Comparison of ENCODE assay signal across 21 mouse cellular contexts in the genomic region with DNA sequence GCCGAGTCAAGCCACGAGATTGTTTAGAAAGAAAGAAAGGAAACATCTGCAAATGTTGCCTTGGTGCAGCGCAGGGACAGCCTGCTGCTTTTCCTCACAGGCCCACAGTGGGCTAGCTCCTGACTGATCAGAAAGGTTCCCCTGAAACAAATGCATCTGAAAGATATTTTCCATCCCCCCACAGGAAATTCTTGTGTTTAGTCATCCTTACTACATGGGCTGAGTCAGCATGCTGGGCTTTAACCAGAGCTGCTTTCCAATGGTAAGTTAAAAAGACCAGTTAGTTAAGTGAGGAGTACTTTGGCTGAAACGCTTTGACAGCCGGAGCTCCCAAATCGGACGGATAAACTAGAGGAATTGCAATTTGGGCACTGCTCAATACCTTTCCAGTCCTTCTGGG.
A peak's percentile ranks its signal among the peaks of the same experiment; 100 is the strongest.
DNase-seq lines count a peak whose midpoint lies in the region; ATAC-seq and TF ChIP-seq lines count a peak whose summit lies in the region.
"Had no signal": no experiment of that assay in that cellular context is flagged by ENCODE, and none has a peak within 500 bp of the region (broad histone marks: within the 10 kb centered on the region; RNA-seq: fewer than 3 reads in every experiment).

No protein-coding gene starts in this region.

- H3K79me3 ChIP-seq in C2C12 (ENCODE audit: low read depth): no peaks in the 10 kb centered on the region

- no peaks in the 10 kb centered on the region for H3K27me3 ChIP-seq in heart, adult 2 months (ENCODE audit: control insufficient read depth, insufficient read depth, low read length)
- H3K27me3 ChIP-seq in heart, embryonic 11.5 days (ENCODE audit: control insufficient read depth, insufficient read depth, low read length): no peaks in the 10 kb centered on the region
- no peaks in the 10 kb centered on the region for H3K27me3 ChIP-seq in C2C12 (ENCODE audit: control insufficient read depth, insufficient read depth, insufficient read length)
- peaks cover 55% of the 10 kb centered on the region for H3K27me3 ChIP-seq in limb, embryonic 10.5 days (ENCODE audit: low read depth, poor library complexity, severe bottlenecking)
- H3K27me3 ChIP-seq in hindbrain, embryonic 10.5 days (ENCODE audit: insufficient read depth, poor library complexity, severe bottlenecking): 0 out of 2 replicates have a peak, but pooled peaks cover 6% of the 10 kb centered on the region
- H3K27me3 ChIP-seq: hindbrain, embryonic 13.5 days; liver, embryonic 13.5 days; midbrain, embryonic 12.5 days had no signal

- no peak for ATAC-seq in heart, embryonic 11.5 days (replicated peaks; ENCODE audit: insufficient number of reproducible peaks, low FRiP score, low TSS enrichment)
- ATAC-seq: forebrain, embryonic 14.5 days had no signal

- H3K27ac ChIP-seq in heart, adult 2 months: no peak overlapping the region
- no peak overlapping the region for H3K27ac ChIP-seq in heart, embryonic 11.5 days (ENCODE audit: low read depth, low read length)
- peak overlapping the region; percentile 68; the same call in 1 of the 2 replicates for H3K27ac ChIP-seq in limb, embryonic 10.5 days
- H3K27ac ChIP-seq in hindbrain, embryonic 10.5 days: no peak overlapping the region
- H3K27ac ChIP-seq: embryonic facial prominence, embryonic 13.5 days; hindbrain, embryonic 13.5 days; liver, embryonic 13.5 days; midbrain, embryonic 12.5 days; stomach, postnatal 0 days had no signal

- H3K36me3 ChIP-seq in heart, adult 2 months (ENCODE audit: control insufficient read depth, insufficient read depth, low read length): no peaks in the 10 kb centered on the region
- H3K36me3 ChIP-seq in heart, embryonic 11.5 days (ENCODE audit: control insufficient read depth, insufficient read depth, low read length): no peaks in the 10 kb centered on the region
- H3K36me3 ChIP-seq in C2C12 (ENCODE audit: control insufficient read depth, insufficient read depth): no peaks in the 10 kb centered on the region
- no peaks in the 10 kb centered on the region for H3K36me3 ChIP-seq in limb, embryonic 10.5 days
- H3K36me3 ChIP-seq in hindbrain, embryonic 10.5 days: no peaks in the 10 kb centered on the region
- H3K36me3 ChIP-seq: embryonic facial prominence, embryonic 13.5 days; hindbrain, embryonic 13.5 days; liver, embryonic 13.5 days; midbrain, embryonic 12.5 days had no signal

- H3ac ChIP-seq in C2C12 (ENCODE audit: control insufficient read depth, insufficient read length, low read depth): peak overlapping the region; percentile 18

- H3K9me3 ChIP-seq in heart, embryonic 11.5 days (replicated peaks; ENCODE audit: control insufficient read depth, low read length): no peaks in the 10 kb centered on the region
- no peaks in the 10 kb centered on the region for H3K9me3 ChIP-seq in limb, embryonic 10.5 days (replicated peaks)
- H3K9me3 ChIP-seq in hindbrain, embryonic 10.5 days: no peaks in the 10 kb centered on the region
- H3K9me3 ChIP-seq: embryonic facial prominence, embryonic 13.5 days; hindbrain, embryonic 13.5 days; liver, embryonic 13.5 days; midbrain, embryonic 12.5 days had no signal

- H3K79me2 ChIP-seq in heart, adult 2 months (replicated peaks; ENCODE audit: control insufficient read depth, insufficient read depth, low read length): no peaks in the 10 kb centered on the region
- H3K79me2 ChIP-seq in C2C12 (ENCODE audit: control insufficient read depth, insufficient read depth): no peaks in the 10 kb centered on the region

- no peak overlapping the region for H3K9ac ChIP-seq in heart, adult 2 months (ENCODE audit: low read depth, low read length)
- H3K9ac ChIP-seq in heart, embryonic 11.5 days (ENCODE audit: low read depth, low read length): no peak overlapping the region
- H3K9ac ChIP-seq: embryonic facial prominence, embryonic 13.5 days; hindbrain, embryonic 13.5 days; liver, embryonic 13.5 days; midbrain, embryonic 12.5 days had no signal

- 0 out of 2 replicates have a peak, but pooled peaks cover 1% of the 10 kb centered on the region for H3K4me1 ChIP-seq in heart, adult 2 months (ENCODE audit: control insufficient read depth, insufficient read depth, low read length)
- H3K4me1 ChIP-seq in heart, embryonic 11.5 days (ENCODE audit: control insufficient read depth, insufficient read depth, low read length): no peaks in the 10 kb centered on the region
- H3K4me1 ChIP-seq in limb, embryonic 10.5 days: peaks cover 21% of the 10 kb centered on the region
- no peaks in the 10 kb centered on the region for H3K4me1 ChIP-seq in hindbrain, embryonic 10.5 days (replicated peaks)
- H3K4me1 ChIP-seq: hindbrain, embryonic 13.5 days; liver, embryonic 13.5 days; midbrain, embryonic 12.5 days had no signal

- 61% methylated on average over 7 of the region's 7 CpGs for WGBS in heart, adult 2 months
- 67% methylated on average over 7 of the region's 7 CpGs for WGBS in heart, embryonic 11.5 days (ENCODE audit: insufficient replicate concordance)
- WGBS in limb, embryonic 10.5 days: 69% methylated on average over 7 of the region's 7 CpGs
- WGBS in hindbrain, embryonic 10.5 days: 74% methylated on average over 7 of the region's 7 CpGs

- intact Hi-C loops in heart, adult 2 months (cut with DNase I): loop anchor here (5.0 to 10.0 kb wide), 4 partner anchors 38 to 100 kb away; no protein-coding TSS in a partner anchor

- H3K4me2 ChIP-seq in heart, embryonic 11.5 days: no peak overlapping the region
- H3K4me2 ChIP-seq: embryonic facial prominence, embryonic 13.5 days; hindbrain, embryonic 13.5 days; liver, embryonic 13.5 days; midbrain, embryonic 12.5 days had no signal

- no peak overlapping the region for H3K4me3 ChIP-seq in heart, adult 2 months
- H3K4me3 ChIP-seq in heart, embryonic 11.5 days (ENCODE audit: low read depth, low read length): no peak overlapping the region
- H3K4me3 ChIP-seq in C2C12 (ENCODE audit: insufficient read depth, poor library complexity, severe bottlenecking): no peak overlapping the region
- H3K4me3 ChIP-seq in limb, embryonic 10.5 days: no peak overlapping the region
- no peak overlapping the region for H3K4me3 ChIP-seq in hindbrain, embryonic 10.5 days
- H3K4me3 ChIP-seq: embryonic facial prominence, embryonic 13.5 days; hindbrain, embryonic 13.5 days; liver, embryonic 13.5 days; midbrain, embryonic 12.5 days had no signal

- 0 out of 2 replicates have a peak, but pooled peaks have one; percentile 29 for TF ChIP-seq EP300 in heart, adult 2 months (IDR thresholded peaks at IDR 0.05; ENCODE audit: insufficient read depth, low read depth, low read length)

- no peak for TF ChIP-seq CTCF in heart, adult 2 months (IDR thresholded peaks at IDR 0.05)
- TF ChIP-seq CTCF in C2C12 (IDR thresholded peaks at IDR 0.05; ENCODE audit: control insufficient read depth, insufficient read depth, insufficient read length): no peak

- TF ChIP-seq POLR2A in heart, adult 2 months (IDR thresholded peaks at IDR 0.05; ENCODE audit: insufficient read depth, low read depth, low read length): no peak

- peak in 1 of 2 experiments; percentile 25 for DNase-seq in heart, adult 2 months
- peak; percentile 45 for DNase-seq in 3134 (ENCODE audit: extremely low read depth, insufficient read length, low spot score)
- peak; percentile 30 for DNase-seq in limb, embryonic 10.5 days (ENCODE audit: low spot score)
- DNase-seq in spleen, postnatal 14 days (ENCODE audit: low spot score in 2 of 2): no peak
- no peak for DNase-seq in hindbrain, embryonic 10.5 days (ENCODE audit: low spot score)
- DNase-seq: adrenal gland, adult 8-10 months; cerebellum, adult 18-20 months; cerebellum, postnatal 25 days; gastrocnemius, postnatal 10 days; kidney, adult 11 months; kidney, postnatal 14 days; liver, embryonic 13.5 days; lung, adult 2 months; lung, postnatal 14 days had no signal

TF ChIP-seq in C2C12, 6 proteins besides CTCF, POLR2A, EP300 and RAD21:
- TF ChIP-seq FOSL1 (IDR thresholded peaks at IDR 0.05; ENCODE audit: insufficient read depth, low read length, poor library complexity, severe bottlenecking): no peak
- TF ChIP-seq CEBPB (IDR thresholded peaks at IDR 0.05; ENCODE audit: low read depth): no peak
- TF ChIP-seq USF1 (IDR thresholded peaks at IDR 0.05; ENCODE audit: low read depth): no peak
- no peak for TF ChIP-seq MYOD1 (IDR thresholded peaks at IDR 0.05; ENCODE audit: control insufficient read depth, insufficient read length, low read depth)
- TF ChIP-seq MYOG (IDR thresholded peaks at IDR 0.05; ENCODE audit: control insufficient read depth, extremely low read depth, insufficient read length): no peak
- TF ChIP-seq MAX (IDR thresholded peaks at IDR 0.05): no peak

Comparison
In these comparisons a context has a peak if more than half of its experiments do, and no peak if none do; other contexts are left out.
1. DNase-seq: peak in 3134 (single experiment) and limb, embryonic 10.5 days (single experiment); none in spleen, postnatal 14 days (0 of 2) and hindbrain, embryonic 10.5 days (single experiment).